Mouse (Mus musculus) spleen, postnatal 10 days (tissue): ENCODE measurements around the gene Ewsr1.

Experiments
- DNase-seq, 2 experiments: peaks; one replicate each; pipeline ENCODE4 v3.0.0; 2021 to 2022; ENCODE audit warnings: low spot score in 2 of 2

The Ewsr1 gene

DNA sequence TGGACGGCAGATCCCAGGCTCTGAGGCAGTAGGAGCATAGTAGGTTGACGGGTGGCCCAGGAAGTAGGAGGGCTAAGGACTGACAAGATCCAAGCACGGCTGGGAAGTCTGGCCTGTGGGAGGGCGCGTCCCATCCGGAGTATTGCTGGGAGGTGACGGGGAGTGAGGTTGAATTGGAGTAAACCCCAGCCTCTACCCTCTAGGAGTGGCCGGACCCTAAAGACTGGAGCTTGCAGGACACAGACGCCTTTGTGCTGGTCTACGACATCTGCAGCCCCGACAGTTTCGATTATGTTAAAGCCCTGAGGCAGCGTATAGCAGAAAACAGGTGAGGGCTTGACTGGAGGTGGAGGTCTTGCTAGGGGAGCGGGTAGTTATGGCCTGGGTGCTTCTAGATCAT lies 39.8 kb downstream of the Ewsr1 start:
- no peak for DNase-seq

GRCm38 (mm10) chr11:5058783-5059182 lies 40.3 kb downstream of the Ewsr1 start:
- DNase-seq = no peak

GRCm38 (mm10) chr11:5057856-5058641 lies 41.0 kb downstream of the Ewsr1 start, which contains the start of gene Rasl10a:
Rasl10a (plus strand) TSS chr11:5058128.
- peak; percentile 36 to 66 for DNase-seq

DNA sequence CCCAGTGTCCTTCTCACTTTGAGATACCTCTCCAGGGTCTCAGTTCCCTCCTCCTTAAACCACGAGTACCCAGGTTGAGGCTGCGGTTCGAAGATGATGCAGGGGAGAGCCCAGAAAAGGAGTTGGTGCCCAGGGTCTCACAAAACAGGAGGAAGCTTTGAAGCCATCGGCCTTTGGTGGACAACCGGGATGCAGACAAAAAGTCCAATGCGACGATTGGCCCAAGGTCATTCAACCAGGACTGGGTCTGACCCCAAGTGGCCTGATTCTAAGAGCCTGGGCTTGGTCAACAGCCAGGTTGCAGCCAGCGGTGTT lies 41.6 kb downstream of the Ewsr1 start:
- DNase-seq = no peak

GRCm38 (mm10) chr11:5057064-5057463 lies 42.0 kb downstream of the Ewsr1 start:
- DNase-seq = no peak

DNA sequence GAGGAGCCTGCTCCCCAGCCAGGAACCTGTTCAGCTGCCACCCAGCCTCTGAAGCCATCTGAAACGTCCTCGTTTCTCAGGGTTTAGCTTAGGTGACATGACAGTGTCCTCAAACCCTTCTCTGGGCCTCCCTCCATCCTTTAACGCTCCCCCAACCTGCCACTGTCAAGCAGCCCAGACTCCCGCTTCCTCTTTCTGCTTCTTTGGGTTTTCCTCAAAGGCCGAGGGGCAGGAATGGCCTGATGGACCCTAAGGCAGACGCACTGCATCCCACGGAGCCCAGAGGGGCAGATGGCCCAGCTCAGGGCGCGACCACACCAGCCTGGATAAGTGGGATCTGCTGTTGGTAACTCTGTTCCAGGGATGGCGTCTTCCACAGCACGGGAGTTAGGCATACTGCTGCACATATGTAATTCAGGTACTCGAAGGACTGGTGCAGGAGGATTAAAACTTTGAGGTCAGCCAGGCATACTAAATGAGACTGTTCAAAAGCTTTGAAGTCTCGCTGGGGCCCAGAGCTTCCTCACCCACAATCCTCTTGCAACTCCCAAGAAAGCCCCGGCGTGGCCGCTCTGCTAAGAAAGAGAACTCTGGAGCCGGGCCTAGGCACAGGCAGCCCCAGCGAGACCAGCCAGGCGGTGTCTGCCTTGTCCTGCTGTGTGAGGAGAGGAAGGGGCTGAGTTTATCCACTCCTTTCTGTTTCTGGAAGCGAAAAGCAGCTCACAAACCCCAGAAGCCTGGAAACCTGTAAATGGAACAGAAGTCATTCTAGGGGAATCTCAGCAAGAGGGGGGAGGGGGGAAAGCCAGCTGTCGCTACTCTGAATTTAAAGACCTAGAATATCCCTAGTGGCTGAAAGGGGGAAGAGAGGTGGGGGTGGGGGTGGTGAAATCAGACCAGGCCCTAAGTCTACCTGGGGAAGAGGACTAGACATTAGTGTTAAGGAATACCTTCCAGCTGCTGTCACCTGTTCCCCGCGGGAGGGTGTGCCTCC lies 42.8 kb downstream of the Ewsr1 start:
- no peak for DNase-seq

DNA sequence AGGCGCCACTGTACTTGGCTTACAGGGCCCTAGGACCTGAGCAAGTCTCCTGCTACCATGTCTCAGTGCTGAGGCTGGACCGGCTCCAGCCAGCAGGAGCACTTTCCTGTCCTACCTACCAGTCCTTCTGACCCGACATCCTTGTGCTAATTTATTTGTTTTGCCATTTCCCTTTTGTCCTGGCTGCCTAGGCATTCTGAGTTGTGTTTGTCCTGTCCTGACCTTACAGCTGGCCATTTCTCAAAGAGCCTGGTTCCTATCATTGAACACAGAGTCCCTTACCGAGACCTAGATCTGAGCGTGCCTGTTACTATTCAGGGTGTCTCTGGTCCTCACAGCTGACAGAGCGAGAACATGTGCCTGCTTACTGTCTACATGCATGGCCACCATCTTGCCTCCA lies 44.2 kb downstream of the Ewsr1 start:
- no peak for DNase-seq

- no peak for DNase-seq
Measured at GRCm38 (mm10) chr11:5054151-5054550, 44.9 kb downstream of the Ewsr1 start.

- no peak for DNase-seq
Measured at GRCm38 (mm10) chr11:5052200-5052854, 46.7 kb downstream of the Ewsr1 start.

DNA sequence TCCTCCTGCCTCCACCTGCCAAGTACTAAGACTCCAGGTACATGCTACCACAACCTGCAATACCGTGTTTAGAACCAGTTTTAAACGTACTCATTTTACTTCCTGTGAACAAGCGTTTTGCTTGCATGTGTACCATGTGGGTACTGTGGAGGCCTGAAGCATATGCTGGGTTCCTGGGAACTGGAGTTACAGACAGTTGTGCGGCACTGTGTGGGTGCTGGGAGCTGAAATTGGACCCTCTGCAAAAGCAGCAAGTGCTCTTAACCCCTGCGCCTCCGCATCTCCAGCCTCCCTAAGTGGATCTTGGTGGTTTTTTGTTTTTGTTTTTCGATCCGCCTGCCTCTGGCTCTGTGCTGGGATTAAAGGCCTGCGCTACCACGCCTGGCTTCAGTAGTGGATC lies 47.4 kb downstream of the Ewsr1 start:
- no peak for DNase-seq

DNA sequence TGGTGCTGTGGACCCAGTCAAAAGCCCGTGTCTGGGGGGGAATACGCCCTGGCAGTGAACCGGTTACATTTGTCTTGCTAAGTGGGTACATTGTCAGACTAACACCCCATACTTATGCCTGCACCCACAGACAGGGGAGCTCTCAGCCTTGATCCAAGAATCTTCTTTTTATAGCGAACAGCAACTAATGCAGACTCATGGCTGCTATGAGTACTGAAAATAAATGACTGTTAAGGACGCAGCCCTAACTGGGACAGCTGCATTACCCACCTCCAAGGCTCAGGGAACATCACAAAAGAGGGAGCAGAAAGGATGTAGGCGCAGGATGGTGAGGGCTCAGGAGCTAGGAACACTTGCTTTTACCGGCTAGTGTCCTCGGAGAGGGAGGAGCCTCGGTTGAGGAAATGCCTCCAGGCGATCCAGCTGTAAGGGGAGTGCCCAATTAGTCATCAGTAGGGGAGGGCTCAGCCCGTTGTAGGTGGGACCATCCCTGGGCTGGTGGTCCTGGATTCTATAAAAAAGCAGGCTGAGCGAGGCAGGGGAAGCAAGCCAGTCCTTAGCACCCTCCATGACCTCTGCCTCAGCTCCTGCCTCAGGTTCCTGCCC lies 52.6 kb downstream of the Ewsr1 start:
- DNase-seq = no peak

DNA sequence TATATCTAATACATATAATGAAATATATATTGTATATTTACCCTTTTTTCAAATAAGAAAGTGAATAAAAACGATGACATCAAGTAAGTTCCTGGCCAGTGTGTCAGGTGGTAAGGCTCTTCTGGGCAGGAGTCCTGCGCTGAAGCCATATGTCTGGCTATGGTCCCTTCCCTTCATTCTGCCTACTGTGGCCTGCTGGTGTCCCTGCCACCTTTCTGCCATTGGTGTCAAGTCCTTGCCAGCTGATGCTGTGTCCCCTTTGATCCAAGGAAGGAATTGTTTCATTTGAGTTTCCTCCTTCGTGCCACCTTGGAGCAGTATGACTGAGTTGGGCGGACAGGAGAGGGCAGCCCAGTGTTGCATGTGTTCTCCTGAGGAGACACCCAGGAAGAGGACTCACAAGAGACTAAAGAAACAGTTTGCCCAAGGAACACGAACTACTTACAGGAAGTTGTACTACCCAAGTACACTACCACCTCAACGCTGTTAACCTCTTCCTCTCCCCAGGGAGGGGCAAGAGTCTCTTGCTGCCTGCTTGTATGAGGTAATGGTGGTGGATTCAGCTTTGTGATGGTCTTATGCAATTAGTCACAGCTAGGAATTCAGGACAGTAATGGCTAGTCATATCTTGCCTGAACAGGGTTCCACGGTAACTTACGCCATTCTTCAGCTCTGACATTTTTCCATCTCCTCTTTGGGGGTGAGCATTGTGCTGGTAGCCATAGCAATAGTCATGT lies 56.3 kb downstream of the Ewsr1 start:
- DNase-seq = no peak

GRCm38 (mm10) chr11:5041144-5041780 lies 57.8 kb downstream of the Ewsr1 start:
- no peak for DNase-seq

- no peak for DNase-seq
Measured at GRCm38 (mm10) chr11:5040585-5040984, 58.5 kb downstream of the Ewsr1 start.

GRCm38 (mm10) chr11:5037146-5037854 lies 61.8 kb downstream of the Ewsr1 start:
- no peak for DNase-seq

- DNase-seq = no peak
Measured at GRCm38 (mm10) chr11:5035421-5035820, 63.6 kb downstream of the Ewsr1 start.

DNA sequence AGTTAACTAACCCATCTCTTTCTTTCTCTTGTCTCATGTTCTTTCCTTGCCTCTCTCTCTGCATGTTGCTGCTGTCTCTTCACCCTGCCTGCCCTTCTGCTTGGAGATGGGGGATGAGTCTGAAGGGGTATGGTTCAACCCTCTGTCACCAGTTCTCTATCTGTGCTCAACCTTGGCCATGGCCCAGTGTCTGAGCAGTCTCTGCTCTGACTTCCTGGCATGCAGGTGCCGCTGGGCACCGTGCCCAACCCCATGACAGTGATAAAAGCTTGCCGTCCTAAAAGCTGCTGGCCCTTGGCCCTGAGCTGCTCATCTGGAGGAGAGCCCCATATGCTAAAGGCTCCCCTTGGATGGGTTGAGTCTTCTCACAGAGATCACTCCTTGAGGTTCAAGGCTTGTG lies 65.9 kb downstream of the Ewsr1 start:
- no peak for DNase-seq

- no peak for DNase-seq
Measured at GRCm38 (mm10) chr11:5032706-5033105, 66.4 kb downstream of the Ewsr1 start.

DNA sequence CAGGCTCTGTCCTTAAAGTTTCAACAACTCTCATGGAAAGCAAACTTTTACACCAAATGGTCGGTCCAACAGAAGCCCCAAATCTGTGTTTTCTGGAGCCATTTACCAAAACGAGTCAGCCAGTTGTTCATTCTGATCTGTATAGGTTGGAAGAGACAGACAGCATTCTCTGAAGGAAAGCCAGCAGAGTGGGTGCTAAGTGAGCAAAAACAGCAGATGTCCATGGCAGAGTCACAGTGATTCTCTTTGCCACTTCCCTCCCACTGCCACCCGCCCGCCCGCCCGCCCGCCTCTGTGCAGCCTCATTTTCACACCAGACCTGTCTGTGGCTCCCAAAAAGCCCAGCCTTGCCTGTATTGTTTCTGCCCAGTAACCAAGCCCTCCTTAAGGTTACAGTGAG lies 70.8 kb downstream of the Ewsr1 start:
- no peak for DNase-seq

DNA sequence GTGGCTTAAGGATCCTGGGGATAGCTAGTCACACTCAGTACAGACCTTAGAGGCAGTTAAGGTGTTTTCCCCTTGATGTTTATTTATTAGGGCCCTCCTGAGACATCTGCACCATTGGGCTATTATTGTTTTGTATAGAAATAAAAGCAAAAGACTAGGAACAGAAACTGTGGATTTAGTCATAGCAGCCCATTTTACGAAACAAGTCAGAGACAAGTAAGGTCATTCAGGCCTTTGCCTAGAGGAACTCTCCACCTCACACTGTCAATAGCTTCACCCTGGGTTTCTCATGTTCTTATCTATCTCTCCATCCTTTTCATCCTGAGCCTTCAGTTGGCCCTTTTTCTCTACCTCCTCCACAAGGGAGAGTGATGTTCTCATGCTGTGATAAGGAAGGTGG lies 74.0 kb downstream of the Ewsr1 start:
- no peak for DNase-seq
